Mouse (Mus musculus) brain, embryonic 14.5 days (tissue): ENCODE results near the gene Ddx28. TPM values are rescaled to one million over a fixed set of nuclear protein-coding genes. Genes with fewer than 3 reads are reported as not detected.

Experiments used
- DNase-seq: peaks from one replicate; pipeline ENCODE4 v3.0.0-alpha.2; 2011; ENCODE audit warnings: low read depth
- CTCF ChIP-seq: fragments of 200-500 bp; IDR thresholded peaks from 2 replicates; pipeline ENCODE4 v1.5.1; 2012; ENCODE audit warnings: inconsistent platforms, mild to moderate bottlenecking, moderate library complexity, borderline replicate concordance; ENCODE audit not compliant: insufficient read depth, insufficient read length; ENCODE audit errors: extremely low read depth
- POLR2A ChIP-seq: fragments of 200-500 bp; IDR thresholded peaks from 2 replicates; pipeline ENCODE4 v1.6.1; 2012; ENCODE audit warnings: mild to moderate bottlenecking, inconsistent platforms, borderline replicate concordance; ENCODE audit not compliant: poor library complexity, insufficient read depth, insufficient read length, severe bottlenecking; ENCODE audit errors: extremely low read depth
- polyA plus RNA-seq: library from polyadenylated mRNA; depleted of rRNA; stranded (reverse); fragments of >200 nt; gene quantifications from 2 replicates; pipeline ENCODE4 v1.2.3, GENCODE M21; 2012; rRNA removed

Ddx28 gene
- polyA plus RNA-seq, 1 experiment, result 16.5 TPM

DNA sequence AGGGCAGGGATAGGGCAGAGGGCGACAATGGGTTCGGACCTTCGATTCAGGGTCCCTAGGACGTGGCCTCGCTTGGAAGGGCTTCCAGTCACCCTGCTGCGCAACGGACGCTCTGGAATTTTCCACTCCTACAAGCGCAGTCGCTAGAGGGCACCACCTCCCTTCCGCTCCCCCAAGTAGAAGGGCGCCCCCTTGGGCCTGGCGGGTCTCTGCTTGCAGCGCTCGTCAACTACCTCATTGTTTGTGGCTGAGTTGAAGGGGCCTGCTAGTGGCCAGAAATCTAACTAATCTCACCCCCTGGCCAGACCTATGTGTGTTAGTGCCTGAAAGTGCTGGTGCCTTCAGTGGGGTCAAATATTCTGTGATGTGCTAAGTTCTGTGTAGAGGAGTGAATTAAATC lies 32.4 kb downstream of the Ddx28 start, which contains the start of gene Dpep3:
Gene Dpep3 (minus strand): TSS at position 105 of the 400 bp plus-strand sequence.
- TF ChIP-seq CTCF (no peak), POLR2A (no peak)
- no peak for DNase-seq

DNA sequence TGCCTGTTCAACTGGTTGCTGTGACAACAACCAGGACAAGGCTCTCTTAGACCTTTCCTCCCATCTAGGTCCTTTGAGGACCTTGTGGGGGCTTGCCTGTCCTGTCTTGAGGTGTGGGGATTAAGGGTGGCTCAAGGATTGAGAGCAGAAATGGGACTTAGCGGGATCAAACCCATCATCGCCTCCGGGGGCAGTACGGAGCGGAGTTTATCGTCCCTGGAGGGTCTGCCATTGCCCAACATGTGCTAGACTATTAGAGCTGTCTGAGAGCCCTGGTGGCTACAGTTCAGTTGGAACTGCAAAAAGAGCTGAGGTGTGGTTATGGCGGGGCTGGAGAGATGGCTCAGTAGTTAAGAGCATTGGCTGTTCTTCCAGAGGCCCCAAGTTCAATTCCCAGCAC lies 36.3 kb downstream of the Ddx28 start:
- TF ChIP-seq CTCF (peak; percentile 13; the same call in 1 of the 2 replicates), POLR2A (no peak)
- DNase-seq, result no peak

DNA sequence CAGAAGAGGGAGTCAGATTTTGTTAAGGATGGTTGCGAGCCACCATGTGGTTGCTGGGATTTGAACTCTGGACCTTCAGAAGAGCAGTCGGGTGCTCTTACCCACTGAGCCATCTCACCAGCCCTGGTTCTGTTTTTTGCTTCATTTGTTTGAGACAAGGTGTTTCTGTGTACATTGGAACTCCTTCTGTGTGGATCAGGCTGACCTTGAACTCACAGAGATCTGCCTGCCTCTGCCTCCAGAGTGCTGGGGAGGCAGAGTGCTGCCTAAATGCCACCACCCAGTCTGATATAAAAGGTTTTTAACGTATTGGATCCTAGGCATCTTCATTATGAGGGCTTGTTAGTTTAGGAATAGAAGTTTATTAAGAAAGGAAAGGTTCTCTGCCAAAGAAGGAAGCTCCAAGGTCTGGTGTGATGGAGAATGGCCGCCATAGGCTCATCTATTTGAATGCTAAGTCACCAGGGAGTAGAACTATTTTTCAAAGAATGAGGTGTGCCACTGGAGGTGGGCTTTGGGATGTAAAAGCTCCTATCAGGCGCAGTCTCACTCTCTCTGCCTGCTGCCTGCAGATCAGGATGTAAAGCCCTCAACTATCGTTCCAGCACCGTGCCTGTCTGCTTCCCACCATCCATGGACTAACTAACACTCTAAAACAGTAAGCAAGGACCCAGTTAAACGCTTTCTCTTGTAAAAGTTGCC lies 40.5 kb downstream of the Ddx28 start:
- TF ChIP-seq CTCF, result no peak
- DNase-seq, result no peak

DNA sequence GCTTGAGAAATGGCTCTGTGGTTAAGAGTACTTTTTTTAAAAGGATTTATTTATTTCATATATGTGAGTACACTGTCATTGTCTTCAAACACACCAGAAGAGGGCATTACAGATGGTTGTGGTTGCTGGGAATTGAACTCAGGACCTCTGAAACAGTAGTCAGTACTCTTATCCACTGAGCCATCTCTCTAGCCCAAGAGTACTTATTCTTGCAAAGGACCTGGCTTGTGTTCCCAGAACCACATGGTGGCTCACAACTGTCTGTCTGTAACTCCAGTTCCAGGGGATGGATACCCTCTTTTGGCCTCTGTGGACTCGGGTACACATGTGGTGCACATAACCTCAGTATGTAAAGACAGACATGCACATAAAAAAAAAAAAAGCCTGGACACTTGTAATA lies 42.3 kb downstream of the Ddx28 start:
- DNase-seq, result no peak
- TF ChIP-seq CTCF (no peak), POLR2A (no peak)

DNA sequence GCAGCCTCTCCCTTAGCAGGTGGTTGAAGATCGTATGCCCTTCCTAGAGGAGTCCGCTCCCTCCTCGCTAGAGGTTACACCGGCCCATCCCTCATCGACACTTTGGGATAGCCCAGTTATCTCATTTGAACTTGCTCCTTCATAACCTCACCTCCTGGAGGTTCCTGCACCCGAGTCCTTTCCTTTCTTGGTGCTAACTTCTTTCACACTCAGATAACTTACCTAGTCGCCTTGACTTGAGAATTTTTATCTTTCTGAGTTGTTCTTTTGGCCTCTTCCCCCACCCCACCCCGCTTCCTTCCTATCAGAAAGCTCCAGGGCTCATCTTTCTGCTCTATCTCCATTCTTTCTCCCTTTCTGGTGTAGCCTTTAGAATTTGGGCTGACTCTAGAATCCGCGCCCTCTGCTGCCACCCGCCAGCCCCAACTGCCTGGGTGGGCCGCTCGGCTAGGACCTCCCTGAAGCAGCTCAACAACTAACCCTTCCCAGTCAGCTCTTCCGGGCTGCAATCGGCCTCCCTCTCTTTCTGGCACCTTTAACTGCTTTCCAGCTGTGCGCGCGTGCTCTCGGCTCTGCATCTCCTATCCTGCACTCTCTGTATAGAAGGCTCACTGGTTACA lies 44.9 kb downstream of the Ddx28 start:
- DNase-seq, result peak; percentile 17

DNA sequence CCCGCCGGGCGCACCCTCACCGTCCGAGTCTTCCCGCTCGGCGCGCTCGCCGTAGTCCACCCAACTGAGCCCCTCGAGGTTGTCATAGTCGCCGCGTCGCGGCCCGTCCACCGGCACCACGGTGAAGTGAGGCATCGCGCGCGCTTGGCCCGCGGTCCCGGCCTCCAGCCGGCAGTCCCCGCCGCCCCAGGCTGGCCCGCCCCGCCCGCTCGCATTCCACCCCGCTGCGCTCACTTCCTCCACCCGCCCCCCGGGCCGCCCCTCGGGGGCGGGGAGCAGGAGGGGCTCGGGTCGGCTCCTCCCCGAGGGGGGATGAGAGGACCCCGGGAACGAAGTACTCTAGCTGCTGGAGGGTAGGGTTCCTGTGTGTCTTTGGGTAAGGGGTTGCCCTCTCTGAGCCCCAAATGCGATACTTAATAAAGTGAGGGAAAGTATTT lies 45.8 kb downstream of the Ddx28 start, which contains the start of gene Slc12a4:
Gene Slc12a4 (minus strand): TSS at position 193 of the 437 bp plus-strand sequence.
- DNase-seq, result peak; percentile 77

More for the DNA sequence above, 44.9 kb downstream of the Ddx28 start:
- TF ChIP-seq CTCF (no peak), POLR2A (no peak)

DNA sequence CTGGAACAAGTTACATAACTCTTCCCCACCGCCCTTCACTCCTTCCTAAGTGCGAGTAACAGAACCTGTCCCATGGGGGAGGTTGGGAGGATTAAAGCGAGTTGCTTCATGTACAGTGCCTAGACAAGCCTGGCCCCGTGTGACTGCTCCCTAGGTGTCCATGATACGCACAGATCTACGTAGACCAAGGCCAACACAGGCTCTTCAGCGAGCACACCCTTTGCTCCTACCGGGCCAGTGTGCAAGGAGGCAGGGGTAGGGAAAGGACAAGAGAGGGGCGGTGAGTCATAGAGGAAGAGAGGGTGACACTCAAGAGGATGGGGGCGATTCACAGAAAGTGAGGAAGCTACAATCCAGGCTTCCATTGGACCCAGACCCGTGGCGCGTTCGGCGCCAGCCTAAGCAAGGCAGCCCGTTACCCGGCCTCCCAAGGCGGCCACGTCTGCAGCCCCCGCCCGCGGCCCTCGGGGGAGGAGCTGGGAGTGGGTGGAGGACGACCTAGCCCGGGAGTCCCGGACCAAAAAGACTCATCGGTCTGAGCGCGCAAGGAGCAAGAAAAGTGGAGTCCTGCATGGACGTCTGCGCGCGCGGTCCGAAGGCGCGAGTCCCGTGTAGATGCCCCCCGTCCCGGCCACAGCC lies 46.3 kb downstream of the Ddx28 start:
- peak; percentile 32 for DNase-seq
- no peak for TF ChIP-seq CTCF
- no peak for TF ChIP-seq POLR2A

More for the DNA sequence above, 45.8 kb downstream of the Ddx28 start, which contains the start of gene Slc12a4:
- no peak for TF ChIP-seq CTCF
- peak; percentile 73 for TF ChIP-seq POLR2A

DNA sequence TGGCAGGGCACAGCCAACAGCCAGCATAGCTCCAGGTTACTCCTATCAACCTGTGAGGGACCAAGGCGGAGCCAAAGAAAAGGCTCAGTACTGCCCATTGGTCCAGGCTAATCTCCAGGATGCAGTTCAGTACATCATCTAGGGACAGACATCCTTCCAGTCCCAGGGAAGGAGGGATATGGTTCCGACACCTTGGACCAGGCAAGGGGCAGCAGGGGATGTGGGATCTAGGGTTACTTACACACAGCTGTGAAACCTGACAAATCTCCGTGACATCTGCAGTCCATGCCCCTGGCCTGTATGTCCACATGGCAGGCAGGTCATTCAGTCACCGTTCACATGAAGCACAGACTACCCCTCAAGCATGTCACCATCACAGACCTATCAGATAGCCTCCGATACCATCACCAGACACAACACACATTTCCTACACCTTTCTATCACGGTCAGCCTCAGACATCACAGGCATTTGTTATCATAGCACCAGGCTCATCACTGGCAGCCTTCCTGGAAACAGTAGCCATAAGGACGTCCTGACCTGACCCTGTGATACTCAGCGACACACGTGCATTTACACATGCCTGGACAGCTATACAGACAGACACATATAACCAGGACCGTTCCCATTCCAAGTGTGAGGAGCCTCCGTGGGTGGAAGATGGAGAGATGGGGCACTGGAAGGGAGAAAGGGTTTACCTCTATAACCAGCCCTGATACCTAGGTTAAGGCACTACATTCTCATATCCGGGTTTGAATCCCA lies 47.0 kb downstream of the Ddx28 start:
- TF ChIP-seq POLR2A, result no peak
- TF ChIP-seq CTCF, result no peak
- DNase-seq, result no peak

DNA sequence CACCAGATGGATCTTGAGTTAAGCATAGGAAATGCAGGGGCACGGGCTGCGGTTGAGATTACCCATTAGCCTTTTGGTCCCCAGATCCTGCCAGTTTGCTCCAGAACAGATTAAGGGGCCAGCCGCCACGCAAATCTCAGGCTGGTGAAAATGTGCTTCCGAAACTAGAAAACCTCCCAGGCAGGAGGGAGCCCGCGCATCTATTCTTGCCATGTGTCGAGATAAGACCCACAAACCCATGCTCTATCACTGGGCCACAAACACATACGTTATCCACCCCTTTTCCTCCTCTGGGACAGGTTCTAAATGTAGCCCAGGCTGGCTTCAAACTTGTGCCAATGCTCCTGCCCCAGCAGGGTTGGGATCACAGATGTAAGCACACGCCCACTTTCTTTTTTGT lies 50.1 kb downstream of the Ddx28 start:
- DNase-seq, result no peak
- TF ChIP-seq CTCF, result no peak
- no peak for TF ChIP-seq POLR2A

DNA sequence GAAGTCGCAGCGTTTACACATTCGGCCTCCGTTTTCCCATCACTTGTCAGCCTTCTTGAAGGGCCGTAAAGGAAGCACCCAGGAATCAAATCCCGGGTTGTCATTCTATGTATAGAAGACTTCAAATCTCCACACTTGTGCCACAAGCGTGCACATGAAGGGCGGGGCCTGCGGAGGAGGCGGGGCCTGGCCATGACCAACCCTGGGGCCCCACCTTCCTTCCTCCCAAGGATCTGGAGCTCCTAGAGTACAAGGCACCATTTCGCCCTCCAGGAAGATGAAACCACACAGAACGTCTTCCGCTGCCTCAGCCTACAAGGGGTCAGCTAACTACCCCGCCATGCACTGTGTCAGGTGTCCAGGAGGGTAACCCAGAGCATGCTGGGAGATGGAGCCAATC lies 50.6 kb downstream of the Ddx28 start:
- TF ChIP-seq CTCF, result no peak
- no peak for TF ChIP-seq POLR2A
- no peak for DNase-seq

Other genes with a start within 250 kb of the Ddx28 start
- 35.7 and 39.7 TPM in 2 replicates for gene Ranbp10, start 184.5 kb downstream of the Ddx28 start, polyA plus RNA-seq
- 0.37 and 0.54 TPM in 2 replicates for gene Tsnaxip1, start 184.2 kb downstream of the Ddx28 start, polyA plus RNA-seq
- 83.0 and 109 TPM in 2 replicates for gene Cenpt, start 158.6 kb downstream of the Ddx28 start, polyA plus RNA-seq
- 61.3 and 78.5 TPM in 2 replicates for gene Thap11, start 156.8 kb downstream of the Ddx28 start, polyA plus RNA-seq
- 190 and 196 TPM in 2 replicates for gene Nutf2, start 151.3 kb downstream of the Ddx28 start, polyA plus RNA-seq
- 80.3 and 85.4 TPM in 2 replicates for gene Edc4, start 131.0 kb downstream of the Ddx28 start, polyA plus RNA-seq
- gene Nrn1l, start 118.3 kb downstream of the Ddx28 start, polyA plus RNA-seq, result 0.90 and 1.6 TPM in 2 replicates
- gene Pskh1, start 111.4 kb downstream of the Ddx28 start, polyA plus RNA-seq, result 23.6 and 26.8 TPM in 2 replicates
- gene Ctrl, start 78.0 kb downstream of the Ddx28 start, polyA plus RNA-seq, result 7.8 and 10.2 TPM in 2 replicates
- 51.6 and 64.8 TPM in 2 replicates for gene Psmb10, start 73.4 kb downstream of the Ddx28 start, polyA plus RNA-seq
- 2.0 and 2.3 TPM in 2 replicates for gene Lcat, start 68.5 kb downstream of the Ddx28 start, polyA plus RNA-seq
- gene Slc12a4, start 45.8 kb downstream of the Ddx28 start, polyA plus RNA-seq, result 15.2 and 17.0 TPM in 2 replicates
- not detected in 2 replicates for gene Dpep3, start 32.5 kb downstream of the Ddx28 start, polyA plus RNA-seq
- 22.9 and 24.4 TPM in 2 replicates for gene Dus2, start 20.5 kb downstream of the Ddx28 start, polyA plus RNA-seq
- not detected in 2 replicates for gene Dpep2nb, start 5.9 kb downstream of the Ddx28 start, polyA plus RNA-seq
- gene Nfatc3, start 47.0 kb upstream of the Ddx28 start, polyA plus RNA-seq, result 11.1 and 13.1 TPM in 2 replicates
- 1.3 and 1.5 TPM in 2 replicates for gene Esrp2, start 125.1 kb upstream of the Ddx28 start, polyA plus RNA-seq
- gene Pla2g15, start 138.5 kb upstream of the Ddx28 start, polyA plus RNA-seq, result 12.7 and 16.1 TPM in 2 replicates
- gene Slc7a6, start 157.0 kb upstream of the Ddx28 start, polyA plus RNA-seq, result 56.7 and 65.4 TPM in 2 replicates
- 42.0 and 45.3 TPM in 2 replicates for gene Slc7a6os, start 199.1 kb upstream of the Ddx28 start, polyA plus RNA-seq
- 44.9 and 47.7 TPM in 2 replicates for gene Prmt7, start 199.1 kb upstream of the Ddx28 start, polyA plus RNA-seq